Mouse (Mus musculus) left cerebral cortex, postnatal 4 days (tissue): ENCODE data around the gene Cnnm3. TPM values are rescaled to one million over a fixed set of nuclear protein-coding genes. Genes with fewer than 3 reads are reported as not detected.

Experiments
- DNase-seq: peaks from one replicate; pipeline ENCODE4 v3.0.0-alpha.2; 2022
- intact Hi-C: fragments of 180-260 bp; cut with DNase I; formaldehyde crosslinking; loops from one replicate; pipeline ENCODE4 v1.15.1; 2025
- total RNA-seq, 2 experiments: library from RNA; stranded (reverse); gene quantifications; 2 replicates each; pipeline ENCODE4 v1.2.3; 2021

Cnnm3 gene
- total RNA-seq, 2 experiments from 2014 or later = 39.3 to 40.0 TPM

DNA sequence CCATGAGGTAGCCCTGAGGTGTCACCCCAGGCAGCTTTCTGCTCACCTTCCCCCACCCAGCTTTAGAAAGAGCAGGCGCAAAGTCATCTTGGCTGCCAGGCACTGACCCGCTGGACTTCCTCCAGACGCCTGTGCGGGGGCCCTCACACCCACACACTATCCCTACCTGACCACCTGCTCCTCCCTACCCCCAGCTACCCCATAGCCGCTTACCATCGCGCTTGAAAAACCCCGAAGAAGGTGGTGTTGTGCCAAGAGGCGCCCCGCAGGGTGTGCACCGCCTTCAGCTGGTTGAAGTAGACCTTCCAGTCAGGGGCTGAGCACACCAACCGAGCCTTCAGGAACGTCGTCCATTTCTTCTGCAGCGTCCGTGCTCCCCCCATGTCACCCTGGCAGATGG lies 40.8 kb downstream of the Cnnm3 start:
- intact Hi-C loops = loop anchor here (10.0 kb wide), 1 partner anchor 82 kb away; no protein-coding TSS in a partner anchor
- DNase-seq = peak; percentile 66

DNA sequence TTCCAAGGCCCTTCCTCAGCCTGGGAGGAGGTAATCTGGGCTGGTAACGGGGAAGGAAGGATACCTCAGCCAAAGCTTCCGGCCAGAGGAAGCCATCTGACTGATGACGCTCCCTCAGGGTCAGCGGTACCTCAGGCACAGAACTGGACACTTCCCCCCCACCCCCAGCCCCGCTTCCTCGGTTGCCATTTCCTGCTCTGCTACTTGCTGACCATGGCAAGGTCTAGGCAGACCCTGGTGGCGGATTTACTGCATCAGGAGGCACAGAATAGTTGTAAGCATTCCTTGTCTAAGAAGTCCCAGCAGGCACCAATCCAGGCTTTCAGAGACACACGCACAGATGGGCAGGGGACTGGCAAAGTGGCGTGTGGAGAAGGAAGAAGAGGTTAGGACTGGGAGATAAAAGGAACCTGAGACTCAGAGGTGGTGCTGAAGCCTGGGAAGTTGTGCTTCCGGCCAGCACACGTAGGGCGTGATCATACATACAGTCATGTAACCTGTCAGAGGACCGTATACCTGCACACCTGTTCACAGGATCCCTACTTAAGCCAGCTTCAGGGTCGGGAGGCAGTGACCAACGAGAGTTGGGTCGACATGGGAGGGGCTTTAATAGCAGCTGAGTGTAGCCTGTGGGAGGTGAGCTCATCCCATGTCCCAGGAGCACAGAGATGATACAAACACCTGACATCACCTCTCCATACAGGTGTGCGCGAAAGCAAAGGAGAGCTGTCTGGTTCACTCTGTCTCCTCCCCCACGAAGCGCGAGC lies 43.1 kb downstream of the Cnnm3 start:
- peak; percentile 44 for DNase-seq
- intact Hi-C loops = loop anchor here (5.0 to 10.0 kb wide), 2 partner anchors 80 to 127 kb away; partner anchors contain the start of gene Fam178b

DNA sequence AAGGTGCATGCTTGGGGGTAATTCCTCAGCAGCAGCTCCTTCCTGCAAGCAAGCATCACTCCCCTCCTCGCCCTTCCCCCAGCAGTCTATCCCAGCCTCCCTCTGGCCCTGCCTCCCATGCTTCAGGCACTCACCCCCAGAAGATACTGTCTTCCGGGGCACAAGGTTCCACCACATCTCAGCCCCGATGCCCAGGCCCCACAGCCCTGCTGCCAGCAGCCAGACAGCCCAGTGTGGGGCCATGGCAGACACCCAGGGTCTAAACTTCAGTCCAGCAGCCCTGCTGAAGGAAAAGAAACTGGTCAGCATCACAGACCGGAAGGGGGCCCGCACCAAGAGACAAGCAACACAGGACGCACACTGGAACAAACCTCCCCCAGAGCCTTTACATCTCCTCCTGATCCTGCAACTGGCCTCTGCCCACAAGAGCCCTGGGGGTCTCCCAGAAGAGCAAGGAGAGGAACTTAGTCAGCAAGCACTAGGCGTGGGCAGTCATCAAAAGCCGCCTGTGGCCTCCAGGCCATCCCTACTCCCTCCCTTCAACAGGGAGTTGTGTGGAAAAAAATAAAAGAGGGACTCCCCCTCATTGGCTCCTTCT lies 44.2 kb downstream of the Cnnm3 start:
- peak; percentile 78 for DNase-seq
- intact Hi-C loops = loop anchor here (5.0 to 10.0 kb wide), 2 partner anchors 79 to 126 kb away; partner anchors contain the start of gene Fam178b

DNA sequence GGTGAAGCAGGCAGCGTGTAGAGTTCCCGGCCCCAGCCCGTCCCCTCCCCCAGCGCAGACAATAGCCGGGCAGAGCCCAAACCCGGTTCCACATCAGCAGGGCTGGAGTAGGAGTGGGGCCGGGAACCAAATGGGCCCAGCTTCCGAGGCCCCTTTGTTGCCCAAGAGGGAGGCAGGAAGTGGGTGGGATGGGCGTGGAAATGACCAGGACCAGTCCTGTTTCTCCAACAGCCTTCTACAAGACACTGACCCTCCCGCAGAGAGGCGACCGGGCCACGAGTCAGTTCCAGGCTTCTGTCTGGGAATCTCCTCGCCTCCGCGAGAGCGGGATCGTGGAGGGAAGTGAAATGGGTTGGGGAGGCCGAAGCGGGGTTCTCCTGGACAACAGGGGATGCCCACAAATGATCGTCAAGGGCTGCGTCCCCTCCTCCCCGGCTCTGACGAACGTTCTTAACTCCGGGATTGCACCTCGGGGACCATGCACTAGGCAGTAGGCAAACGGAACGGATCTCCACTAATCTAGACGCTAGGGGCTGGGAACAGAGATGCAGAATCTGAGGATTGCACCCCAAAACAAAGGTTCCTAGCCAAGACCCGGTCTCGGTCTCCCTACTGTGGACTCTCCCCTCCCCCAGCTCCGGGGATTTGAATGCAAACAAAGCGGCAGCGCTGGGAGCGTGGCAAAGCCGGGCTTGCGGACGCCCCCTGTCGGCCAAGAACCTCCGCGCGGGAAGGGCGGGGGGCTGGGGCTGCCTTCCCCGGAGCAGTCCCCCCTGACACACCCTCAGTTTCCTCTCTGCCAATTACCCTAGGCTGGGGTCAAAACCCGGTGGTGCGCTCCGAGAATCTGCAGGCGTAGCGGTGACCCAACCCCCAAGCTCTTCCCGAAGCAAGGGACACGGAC lies 45.1 kb downstream of the Cnnm3 start:
- intact Hi-C loops = loop anchor here (5.0 to 10.0 kb wide), 2 partner anchors 78 to 125 kb away; partner anchors contain the start of gene Fam178b
- DNase-seq = peak; percentile 99

DNA sequence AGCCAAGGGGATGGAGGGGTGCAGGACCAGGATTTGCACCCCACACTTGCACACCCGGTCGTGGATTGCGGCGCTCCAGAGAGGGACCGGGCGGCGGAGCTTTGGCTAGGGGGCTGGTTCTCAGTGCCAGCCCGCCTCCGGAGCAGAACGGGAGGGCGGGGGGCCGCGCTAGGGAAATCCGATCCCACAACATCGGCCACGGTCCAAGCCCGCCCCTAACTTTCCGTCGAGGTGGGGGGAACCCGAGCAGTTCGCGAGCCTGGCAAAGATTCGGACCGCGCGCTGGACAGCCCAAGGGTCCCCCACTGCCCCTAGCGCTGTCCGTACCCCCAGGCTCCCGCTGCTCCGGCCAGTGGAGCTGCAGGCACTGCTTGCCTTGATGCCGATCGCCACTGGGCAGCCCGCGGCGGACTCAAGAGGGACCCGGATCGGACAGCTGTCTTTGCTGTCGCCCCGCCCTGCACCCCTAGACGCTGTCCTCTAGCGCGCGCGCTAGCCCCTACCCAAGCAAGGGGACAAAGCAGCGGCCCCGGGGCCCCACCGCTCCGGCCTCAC lies 45.9 kb downstream of the Cnnm3 start:
- peak; percentile 92 for DNase-seq
- intact Hi-C loops = loop anchor here (5.0 to 10.0 kb wide), 2 partner anchors 77 to 125 kb away; partner anchors contain the start of gene Fam178b

DNA sequence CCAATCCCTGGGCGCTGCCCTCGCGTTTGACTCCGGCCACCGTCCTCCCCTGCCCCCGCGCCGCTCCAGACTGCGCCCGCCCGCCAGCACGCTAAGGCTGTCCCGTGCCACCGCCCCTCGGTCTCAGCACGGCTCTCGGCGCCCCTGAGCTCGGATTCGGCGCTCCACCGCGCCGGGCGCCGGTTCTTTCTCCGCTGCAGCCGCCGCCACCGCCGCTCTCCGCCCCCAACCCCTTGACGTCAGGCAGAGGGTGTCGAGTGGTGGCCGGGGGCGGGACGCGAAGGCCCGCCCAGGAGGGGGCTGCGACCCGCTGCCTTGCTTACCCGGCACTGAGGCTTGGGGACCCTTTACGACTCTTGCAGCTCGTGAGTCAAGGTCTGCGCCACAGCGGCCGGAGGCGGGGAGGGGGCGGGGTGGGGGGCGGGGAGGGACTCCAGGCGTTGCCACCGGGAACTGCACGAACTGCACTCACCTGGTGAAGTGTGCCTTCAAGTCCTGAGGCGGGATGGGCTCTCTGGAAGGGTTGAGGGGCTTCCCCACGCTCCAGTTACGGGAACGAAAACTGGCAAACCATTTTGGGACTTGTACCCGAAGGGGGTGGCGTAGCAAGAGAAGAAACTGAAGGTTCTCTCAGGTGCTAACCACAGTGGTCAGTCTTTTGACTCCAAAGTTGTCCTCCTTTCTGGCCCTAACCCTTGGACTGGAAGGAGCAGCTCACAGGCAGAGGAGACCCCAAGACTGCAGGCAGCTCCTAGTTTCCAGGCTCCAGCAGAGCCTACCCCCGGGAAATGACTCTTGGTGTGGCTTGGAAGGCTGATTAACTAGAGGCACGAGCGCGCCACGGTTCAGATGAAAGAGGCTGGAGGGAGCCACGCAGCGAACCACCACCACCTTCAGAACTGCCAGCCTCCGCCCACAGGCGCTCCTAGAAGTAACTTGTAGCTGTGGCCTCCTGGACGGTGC lies 46.6 kb downstream of the Cnnm3 start, which contains the start of gene Sema4c:
Sema4c (minus strand) TSS at position 319 of the 963 bp plus-strand sequence.
- intact Hi-C loops = loop anchor here (5.0 to 10.0 kb wide), 2 partner anchors 76 to 124 kb away; partner anchors contain the start of gene Fam178b
- DNase-seq = peak; percentile 79

DNA sequence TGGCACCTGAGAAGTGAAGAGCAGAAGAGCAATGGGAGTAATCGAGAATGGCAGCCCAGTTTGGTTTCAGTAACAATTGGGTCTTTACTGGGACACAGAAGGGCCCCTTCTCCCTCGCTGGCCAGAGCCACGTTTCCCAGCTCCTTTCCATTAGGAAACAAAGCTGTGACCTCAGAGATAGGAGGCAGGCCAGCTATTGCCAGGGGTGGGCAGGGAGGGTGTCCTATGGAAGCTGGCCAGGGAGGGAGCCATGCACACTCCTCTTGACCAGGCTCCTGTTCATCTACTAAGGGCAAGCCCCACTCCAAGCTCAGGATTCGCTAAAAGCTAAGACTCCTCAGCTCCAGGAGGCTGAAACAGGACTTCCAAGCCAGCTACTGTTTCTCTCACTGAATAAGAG lies 47.6 kb downstream of the Cnnm3 start:
- no peak for DNase-seq
- intact Hi-C loops = loop anchor here (5.0 to 10.0 kb wide), 2 partner anchors 76 to 123 kb away; partner anchors contain the start of gene Fam178b

DNA sequence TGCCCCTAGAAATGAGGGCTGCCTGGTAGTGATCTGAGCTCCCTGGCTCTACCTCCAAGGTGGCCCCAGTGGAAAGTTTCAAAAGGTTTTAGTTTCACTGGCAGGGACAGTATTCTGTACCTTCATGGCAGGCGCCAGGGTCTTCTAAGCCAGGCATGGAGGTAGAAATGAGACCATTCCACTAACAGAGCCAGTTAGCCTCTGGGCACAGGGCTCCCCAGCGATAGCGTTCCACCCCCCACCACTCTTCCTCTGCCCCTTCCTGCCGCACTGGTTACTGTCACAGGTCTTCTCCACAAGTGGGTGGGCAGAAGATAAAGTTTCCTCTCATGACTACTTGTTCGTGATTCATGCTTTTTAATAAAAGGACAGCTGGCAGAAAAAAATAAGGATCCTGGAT lies 48.2 kb downstream of the Cnnm3 start:
- intact Hi-C loops = loop anchor here (5.0 to 10.0 kb wide), 2 partner anchors 75 to 122 kb away; partner anchors contain the start of gene Fam178b
- no peak for DNase-seq

DNA sequence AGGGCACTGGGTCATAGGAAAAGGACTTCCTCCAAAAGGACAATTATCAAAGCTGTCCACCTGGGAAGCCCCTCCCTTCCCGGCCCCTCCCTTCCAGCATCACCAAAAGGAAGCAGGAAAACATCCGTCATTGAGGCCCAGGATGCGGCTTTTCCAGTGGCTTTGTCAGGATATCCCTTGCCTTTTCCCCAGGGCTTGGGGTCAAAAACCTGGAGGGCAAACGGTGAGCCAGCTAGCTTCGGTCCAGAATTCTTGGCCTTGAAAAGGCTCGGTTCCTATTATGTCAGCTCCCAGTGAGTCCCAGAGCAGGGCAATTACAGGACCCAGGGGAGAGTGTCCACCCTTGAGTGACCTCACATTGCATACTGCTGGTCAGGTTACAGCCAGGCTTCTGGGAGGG lies 49.2 kb downstream of the Cnnm3 start:
- no peak for DNase-seq
- intact Hi-C loops = no loop called here

DNA sequence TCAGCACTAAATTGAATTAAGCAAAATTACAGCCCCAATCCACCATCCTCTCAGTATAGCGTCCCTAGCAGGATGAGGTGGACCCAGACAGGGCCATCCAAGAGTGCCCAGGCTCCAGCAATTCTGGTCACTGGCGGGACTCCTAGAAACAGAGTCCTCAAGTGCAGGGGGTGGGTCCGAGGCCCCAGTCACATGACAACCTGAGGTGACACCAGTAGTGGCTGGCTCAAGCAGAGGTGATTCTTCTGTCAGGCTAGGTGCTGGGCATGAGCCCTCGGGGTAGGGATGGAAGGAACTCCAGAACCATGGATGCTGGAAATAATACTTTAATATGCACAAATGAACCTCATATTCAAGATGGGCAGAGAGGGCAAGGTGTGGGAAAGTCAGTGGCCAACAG lies 50.7 kb downstream of the Cnnm3 start:
- intact Hi-C loops = no loop called here
- no peak for DNase-seq

DNA sequence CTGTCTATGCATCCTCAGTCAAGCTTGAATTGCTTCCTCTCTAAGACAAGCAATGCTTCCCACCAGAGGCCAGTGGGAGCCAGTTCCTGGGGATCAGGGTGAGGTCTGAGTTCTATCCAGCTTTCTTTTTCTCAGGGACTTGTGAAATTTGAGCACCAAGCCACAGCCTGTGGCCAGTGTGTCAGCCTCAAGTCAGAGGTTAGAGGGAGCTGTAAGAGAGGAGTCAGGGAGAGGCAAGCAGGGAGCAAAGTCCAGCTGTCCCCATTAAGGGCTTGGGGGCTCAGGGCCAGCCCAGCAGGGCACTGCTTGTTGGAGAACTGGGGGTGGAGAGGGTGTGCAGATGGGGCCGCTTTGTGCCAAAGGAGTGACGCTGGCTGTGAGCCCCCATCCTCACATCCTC lies 51.5 kb downstream of the Cnnm3 start:
- intact Hi-C loops = no loop called here
- DNase-seq = peak; percentile 39

DNA sequence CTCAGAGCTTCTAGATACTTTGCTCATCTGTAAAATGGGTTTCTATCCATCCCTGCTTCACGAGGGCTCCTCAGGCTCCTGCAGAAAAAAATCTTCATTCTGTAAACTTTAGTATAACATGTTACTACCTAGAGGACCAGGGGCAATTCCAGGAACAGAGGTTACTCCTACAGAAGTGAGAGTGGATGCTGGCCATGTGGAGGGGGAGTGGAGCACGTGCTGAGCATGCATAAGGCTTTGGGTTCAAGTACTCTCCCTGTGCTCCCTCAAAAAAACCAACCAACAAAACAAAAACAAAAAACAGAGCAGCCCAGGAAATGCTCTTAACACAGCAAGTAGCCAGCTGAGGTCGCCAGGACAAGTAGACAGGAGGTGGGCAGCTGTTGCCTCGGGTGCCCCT lies 52.0 kb downstream of the Cnnm3 start:
- no peak for DNase-seq
- intact Hi-C loops = no loop called here

DNA sequence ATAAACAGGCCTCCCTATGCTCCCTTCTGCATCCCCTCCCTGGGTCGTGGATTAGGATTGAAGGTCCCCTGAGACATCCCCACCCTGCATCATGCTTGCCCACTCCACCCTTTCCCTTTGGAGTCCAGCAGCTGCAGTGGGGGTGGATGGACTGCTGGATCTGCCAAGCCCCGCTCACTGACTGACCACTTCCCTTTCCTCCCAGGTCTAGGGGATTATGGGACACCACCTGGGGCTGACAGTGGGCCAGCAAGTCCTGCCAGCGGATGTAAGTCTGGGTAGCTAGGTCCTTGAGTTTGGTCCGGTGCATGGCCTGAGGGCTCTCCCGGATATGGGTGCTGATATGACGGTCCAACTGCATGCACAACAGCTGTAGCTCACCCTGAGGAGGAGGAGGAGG lies 52.4 kb downstream of the Cnnm3 start:
- DNase-seq = no peak
- intact Hi-C loops = no loop called here

DNA sequence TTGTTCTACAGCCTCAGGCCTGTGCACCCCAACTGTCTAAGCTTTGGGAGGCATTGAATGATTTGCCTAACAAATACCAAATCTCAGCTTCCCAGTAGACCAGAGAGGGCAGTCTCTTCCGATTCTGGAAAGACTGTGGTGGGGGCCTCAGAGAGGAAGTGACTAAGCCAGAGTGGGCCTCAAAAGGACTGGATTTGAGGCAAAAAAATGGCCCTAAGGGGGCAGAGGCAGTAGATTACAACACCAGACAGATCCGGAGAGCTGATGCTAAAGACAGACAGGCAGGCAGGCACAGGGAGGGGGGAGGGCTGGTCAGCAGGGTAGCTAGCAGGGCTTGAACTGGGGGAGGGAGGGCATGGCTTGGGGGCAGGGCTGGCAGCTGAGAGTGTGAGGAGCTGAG lies 54.8 kb downstream of the Cnnm3 start:
- no peak for DNase-seq
- intact Hi-C loops = no loop called here

DNA sequence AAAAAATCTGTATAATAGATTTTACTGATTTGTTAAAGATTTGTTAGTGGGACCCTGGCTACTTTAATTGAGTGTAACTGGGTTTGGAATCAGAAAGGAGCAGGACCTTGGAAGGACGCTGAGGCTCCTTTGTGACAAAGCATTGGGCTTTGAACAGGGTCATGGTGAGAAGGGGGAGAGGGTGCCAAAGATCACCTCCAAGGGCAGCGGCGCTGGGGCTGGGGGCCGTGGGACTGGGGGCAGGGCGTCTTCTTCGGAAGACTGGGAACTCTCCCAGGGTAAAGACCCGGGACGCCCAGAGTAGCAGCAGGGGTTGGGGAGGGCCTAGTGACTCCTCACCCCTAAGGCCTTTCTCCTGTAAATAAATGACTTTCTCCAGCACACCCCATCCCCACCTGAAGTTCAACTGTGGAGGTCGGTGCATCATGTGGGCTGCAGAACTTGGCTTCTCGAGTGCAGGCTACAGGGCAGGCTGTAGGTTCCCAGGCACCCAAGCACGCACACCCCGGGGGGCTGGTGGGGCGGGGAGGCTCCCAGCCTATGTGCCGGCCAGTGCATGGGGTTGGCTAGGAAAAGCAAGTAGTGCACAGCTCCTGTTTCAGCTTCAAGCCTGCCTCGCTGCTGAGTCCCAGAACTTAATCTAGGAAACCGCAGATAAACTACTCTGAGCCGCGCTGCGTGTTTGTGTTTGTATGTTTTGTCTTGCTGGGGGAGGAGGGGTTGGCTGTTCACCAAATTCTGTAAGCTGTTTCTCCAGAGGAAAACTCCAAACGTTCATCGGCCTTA lies 56.3 kb downstream of the Cnnm3 start:
- intact Hi-C loops = no loop called here

DNA sequence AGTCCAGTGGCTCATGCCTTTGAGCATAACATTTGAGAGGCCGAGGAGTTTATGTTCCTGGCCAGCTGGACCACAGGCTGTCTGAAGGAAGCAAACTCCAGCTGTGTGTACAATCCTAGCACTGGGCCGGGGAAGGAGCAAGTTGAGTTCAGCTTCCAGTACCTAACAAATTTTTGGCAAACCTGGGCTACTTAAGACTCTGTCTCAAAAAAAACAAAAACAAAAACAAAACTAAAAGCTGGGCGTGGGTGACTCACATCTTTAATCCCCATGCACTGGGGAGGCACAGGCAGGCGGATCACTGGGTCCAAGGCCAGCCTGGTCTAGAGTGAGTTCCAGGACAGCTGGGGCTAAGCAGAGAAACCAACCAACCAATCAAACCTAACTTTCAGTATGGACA lies 57.1 kb downstream of the Cnnm3 start:
- intact Hi-C loops = no loop called here
- DNase-seq = no peak

More for the DNA sequence above, 56.3 kb downstream of the Cnnm3 start:
- no peak for DNase-seq

DNA sequence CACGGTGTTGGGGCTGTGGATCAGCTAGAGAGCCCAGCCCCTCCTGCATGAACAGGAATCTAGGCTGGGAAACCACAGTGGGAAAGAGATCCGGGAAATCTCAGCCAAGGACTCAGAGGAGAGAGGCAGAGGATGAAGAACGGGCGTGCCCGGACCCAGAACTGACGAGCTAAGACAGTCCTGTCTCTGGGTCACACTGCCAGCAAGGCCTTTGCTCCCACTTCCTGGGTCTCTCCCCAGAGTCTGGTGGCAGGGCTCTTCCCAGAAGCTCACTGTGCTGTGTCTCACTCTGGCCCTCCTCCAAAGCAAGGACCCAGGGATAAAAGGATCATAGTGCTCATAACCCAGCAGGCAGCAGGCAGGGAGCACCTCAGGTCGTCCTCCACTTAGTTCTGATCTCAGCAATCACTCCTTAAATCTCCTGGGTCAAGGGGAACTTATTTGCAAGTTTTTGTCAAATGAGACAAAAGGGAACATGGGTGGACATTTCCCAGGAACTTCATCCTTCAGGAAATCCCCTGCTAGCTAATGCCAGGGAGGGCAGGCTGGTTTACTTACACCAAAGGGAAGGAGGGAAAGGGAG lies 58.1 kb downstream of the Cnnm3 start:
- intact Hi-C loops = no loop called here
- DNase-seq = no peak

DNA sequence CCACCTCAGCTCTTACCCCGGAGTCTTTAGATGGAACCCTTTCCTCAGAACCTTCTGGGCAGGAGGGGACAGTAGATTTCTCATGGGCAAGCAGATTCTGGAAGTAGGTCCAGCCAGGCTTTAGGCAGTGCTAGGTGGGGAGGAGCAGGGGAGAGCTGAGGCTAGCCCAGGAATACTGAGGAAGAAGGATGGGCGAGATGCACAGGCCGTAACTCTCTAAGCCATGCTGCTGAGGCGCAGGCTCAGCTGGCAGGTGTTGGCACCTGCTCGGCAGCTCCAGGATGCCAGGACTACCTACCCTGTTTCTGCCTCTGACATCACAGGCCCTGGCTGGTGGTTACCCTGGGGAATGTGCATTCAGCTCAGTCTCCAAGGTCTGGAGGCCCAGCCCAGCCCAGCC lies 58.7 kb downstream of the Cnnm3 start:
- intact Hi-C loops = no loop called here
- DNase-seq = no peak
